Mouse (Mus musculus) heart, postnatal 0 days (tissue): ENCODE results near the gene Abca8b.

Experiments
- CTCF ChIP-seq: IDR thresholded peaks from 2 replicates; pipeline ENCODE4 v1.5.1; 2016; ENCODE audit warnings: antibody characterized with exemption, control low read depth, low read depth
- EP300 ChIP-seq: IDR thresholded peaks from 2 replicates; pipeline ENCODE4 v1.6.1; 2016; ENCODE audit warnings: antibody characterized with exemption, low read depth

DNA sequence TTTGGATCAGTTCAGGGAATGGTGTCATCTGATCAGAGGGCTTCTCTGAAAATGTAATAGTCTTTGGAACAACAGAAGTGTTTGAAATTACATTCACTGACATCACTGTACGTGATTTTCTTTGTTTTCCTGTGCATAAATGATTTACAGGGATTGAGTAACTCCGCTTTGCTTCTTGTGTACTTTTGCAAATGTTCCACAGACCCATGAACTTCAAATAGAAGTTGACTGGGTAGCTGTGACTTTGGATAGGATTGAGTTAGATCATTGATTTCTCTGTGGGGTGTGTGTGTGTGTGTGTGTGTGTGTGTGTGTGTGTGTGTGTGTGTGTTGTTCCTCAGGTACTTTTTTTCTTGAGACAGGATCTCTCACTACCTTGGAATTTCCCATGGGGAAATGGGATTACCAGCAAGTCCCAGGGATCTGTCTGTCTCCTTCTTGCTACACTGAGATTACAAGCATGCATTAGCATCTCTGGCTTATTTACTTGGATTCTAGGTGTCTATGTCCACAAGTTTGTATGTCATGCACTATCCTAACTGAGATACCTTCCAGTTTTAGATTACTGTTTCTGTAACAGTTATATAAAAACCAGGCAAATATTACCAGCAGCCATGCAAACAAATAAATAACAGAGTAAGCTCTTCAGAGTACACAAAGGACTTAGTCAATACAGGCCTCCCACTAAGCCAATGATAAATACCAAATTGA, 15.3 kb upstream of the Abca8b start:
- TF ChIP-seq EP300 = no peak
- TF ChIP-seq CTCF = no peak
